Mouse (Mus musculus) layer of hippocampus, adult 11-12 months (tissue): ENCODE results near the gene Art3.

Experiments
- DNase-seq: peaks from one replicate; pipeline ENCODE4 v3.0.0; 2022; ENCODE audit warnings: low spot score

The Art3 gene

GRCm38 (mm10) chr5:92424126-92424525 is 92.5 kb downstream of the Art3 start:
- DNase-seq: no peak

DNA sequence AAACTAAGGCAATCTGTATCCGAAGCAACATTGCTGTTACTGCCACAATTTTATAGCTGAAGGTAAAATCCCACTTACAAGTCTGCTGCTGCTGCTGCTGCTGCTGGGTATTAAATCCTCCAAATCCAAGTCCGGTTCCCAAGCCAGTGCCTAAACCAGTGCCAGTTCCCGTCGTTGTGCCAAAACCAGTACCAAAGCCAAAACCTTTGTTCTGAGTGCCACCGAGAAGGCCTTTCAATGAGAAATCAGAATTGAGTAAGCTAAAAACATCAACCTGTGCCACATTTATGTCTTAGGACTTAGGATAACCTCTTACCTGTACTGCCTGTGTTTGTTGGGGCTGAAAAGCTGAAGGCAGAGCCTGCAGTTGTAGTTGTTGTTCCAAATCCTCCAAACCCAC is 99.1 kb downstream of the Art3 start:
- peak; percentile 27 for DNase-seq

DNA sequence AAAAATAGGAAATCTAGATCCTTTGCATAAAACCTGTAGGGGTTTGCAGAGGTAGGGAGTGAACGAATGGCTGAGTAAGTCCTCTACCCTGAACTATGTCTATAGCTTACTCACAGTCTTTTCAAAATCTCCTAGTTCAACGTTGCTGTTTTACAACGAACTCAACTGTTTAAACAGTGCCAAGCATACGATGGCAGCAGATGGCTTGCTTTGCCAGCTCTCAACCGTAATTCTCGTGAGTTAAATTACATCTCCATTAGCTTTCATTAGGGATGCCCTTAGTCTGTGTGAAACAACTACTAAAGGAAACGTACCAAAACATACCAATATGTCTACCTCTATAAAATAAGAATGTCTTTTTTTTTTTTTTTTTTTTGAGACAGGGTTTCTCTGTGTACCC is 100.0 kb downstream of the Art3 start:
- DNase-seq: peak; percentile 35

DNA sequence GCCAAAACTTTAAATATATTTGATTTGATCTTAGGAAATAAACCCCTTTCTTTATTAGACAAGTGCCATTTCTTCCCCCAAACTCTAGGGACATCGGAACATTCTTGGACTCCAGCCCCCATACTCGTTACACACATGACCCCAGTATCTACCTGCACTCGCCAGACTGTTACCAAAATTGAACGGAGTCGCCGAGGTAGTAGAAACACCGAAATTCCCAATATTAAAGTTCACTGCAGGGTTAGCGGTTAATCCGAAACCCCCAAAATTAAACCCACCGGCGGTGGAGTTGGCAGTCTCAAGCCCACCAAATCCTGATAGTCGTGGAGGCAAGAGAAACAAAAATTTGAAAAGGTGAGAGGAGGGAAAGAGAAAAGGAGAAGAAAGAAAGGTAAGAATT is 102.4 kb downstream of the Art3 start:
- DNase-seq: no peak

- DNase-seq: no peak
Observed at GRCm38 (mm10) chr5:92434571-92434985, 103.0 kb downstream of the Art3 start.

DNA sequence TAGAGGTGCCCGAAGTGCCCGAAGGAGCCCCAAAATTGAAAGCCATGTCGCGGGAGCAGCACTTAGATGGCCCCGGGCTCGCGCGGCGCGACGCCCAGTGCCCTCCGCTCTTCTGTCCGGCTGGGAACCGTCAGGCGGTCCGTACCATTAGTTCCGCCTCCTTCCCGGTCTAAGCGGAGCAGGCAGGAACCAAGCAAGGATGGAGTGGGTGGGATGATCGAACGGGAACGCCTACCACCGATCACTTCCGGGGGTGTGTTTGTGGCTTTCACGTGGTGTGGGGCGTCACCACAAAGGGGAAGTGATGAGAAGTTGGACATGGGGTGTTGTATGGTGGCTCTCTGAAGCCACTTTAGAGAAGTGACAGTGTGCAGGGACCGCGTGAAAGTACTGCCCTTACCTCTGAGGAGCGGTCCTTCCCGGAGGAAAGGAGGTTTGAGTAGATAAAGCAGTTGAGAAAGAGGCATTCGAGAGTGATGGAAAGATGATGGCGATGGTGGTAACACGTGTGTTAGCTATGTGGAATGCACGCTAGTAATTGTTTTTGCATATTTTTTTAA is 103.5 kb downstream of the Art3 start, which contains the start of gene Nup54:
Gene Nup54, minus strand, starts transcription at position 195 of the 560 bp plus-strand sequence.
- DNase-seq: peak; percentile 97

DNA sequence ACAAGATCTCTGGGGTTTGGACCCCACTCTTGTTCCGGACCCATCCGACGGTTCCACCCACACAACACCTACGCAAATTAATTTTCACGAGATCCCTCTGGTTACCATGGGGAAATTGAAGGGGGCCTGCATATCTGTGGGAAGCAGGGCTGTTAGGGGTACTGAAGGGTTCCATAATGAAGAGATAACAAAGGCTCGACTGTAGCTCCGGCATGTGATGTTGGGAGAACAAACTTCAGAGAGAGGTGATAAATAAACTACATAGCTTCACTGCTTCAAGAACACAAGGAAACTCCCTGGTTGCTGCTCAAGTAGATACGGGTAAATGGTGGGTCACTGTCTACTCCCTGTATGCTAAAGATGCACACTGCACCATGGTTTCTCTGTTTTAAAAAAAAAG is 106.9 kb downstream of the Art3 start:
- DNase-seq: no peak

- DNase-seq: peak; percentile 51
Observed at GRCm38 (mm10) chr5:92441494-92441893, 109.9 kb downstream of the Art3 start.

- no peak for DNase-seq
Observed at GRCm38 (mm10) chr5:92442914-92443313, 111.3 kb downstream of the Art3 start.

- DNase-seq: no peak
Observed at GRCm38 (mm10) chr5:92445016-92445415, 113.4 kb downstream of the Art3 start.

DNA sequence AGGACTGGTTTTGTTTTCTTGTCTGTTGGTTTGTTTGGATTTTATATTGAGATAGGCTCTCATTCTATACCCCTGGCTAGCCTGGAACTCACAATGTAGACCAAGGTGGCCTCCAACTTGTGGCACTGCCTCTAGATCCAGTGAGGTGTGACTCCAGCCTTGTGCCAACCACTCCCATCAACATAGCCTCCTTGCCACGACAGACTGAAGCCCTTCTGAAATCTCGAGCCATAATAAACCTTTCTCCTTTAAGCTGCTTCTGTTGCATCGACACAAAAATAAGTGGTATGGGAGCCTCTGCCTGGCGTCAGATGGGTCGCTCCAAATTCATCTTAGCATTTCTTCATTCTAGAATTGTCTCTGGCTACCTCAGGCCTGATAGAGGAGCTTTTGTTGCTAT is 115.1 kb downstream of the Art3 start:
- no peak for DNase-seq

GRCm38 (mm10) chr5:92452876-92453275 is 121.2 kb downstream of the Art3 start:
- DNase-seq: no peak

DNA sequence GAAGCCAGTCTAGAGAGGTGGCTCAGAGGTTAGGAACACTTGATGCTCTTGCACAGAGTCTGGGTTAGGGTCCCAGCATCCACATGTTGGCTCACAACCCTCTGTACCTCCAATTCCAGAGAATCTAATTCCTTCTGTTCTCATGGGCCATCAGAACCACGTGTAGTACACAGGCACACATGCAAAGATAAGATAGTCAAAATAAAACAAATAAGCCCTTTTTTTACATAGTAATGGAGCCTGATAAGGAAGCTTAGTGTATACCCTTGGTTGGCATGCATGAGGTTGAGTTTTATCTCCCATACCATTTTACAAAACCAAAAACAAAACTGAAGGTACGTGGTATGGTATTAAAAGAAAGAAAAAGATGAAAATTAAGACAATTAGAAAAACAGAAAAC is 125.8 kb downstream of the Art3 start:
- no peak for DNase-seq

DNA sequence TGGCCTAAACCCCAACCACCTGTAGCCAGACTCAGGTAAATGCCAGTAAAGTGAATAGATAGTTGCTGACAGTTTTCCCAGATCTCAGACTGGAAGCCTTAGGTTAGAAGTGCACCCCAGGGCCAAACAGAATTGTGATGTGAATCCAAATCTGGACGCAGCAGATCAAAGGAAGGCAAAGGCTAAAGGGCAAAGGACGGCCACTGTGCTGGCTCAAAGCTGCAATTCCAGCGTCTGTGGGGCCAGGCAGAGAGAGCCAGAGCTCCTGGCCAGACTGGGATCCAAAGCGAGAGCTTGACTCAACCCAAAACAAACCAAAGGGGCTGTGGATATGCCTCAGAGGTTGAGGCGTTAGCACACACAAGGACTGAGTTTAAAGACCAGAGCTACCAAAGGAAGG is 127.1 kb downstream of the Art3 start:
- no peak for DNase-seq

- DNase-seq: peak; percentile 68
Observed at GRCm38 (mm10) chr5:92461321-92461720, 129.7 kb downstream of the Art3 start.
